Mouse (Mus musculus) cerebellum, adult 2 months (tissue): Measurements from ENCODE around the gene Mllt3.

Experiments
- CTCF ChIP-seq: fragments of 200-500 bp; IDR thresholded peaks from 2 replicates; pipeline ENCODE4 v1.5.1; 2011; ENCODE audit warnings: low read depth, mild to moderate bottlenecking, control low read depth, low read length, moderate library complexity, borderline replicate concordance; ENCODE audit not compliant: insufficient read depth
- POLR2A ChIP-seq: fragments of 200-500 bp; IDR thresholded peaks from 2 replicates; pipeline ENCODE4 v1.6.1; 2011; ENCODE audit warnings: low read length, control low read depth, borderline replicate concordance; ENCODE audit not compliant: insufficient read depth

GRCm38 (mm10) chr4:87739104-87739503, 294.1 kb downstream of the Mllt3 start:
- TF ChIP-seq POLR2A = no peak
- no peak for TF ChIP-seq CTCF
